Mouse (Mus musculus) olfactory bulb, adult 2 months (tissue): ENCODE data around the gene Flvcr1.

Experiments
- CTCF ChIP-seq: fragments of 200-500 bp; IDR thresholded peaks from 2 replicates; pipeline ENCODE4 v1.5.1; 2012; ENCODE audit warnings: low read depth, mild to moderate bottlenecking, low read length, moderate library complexity; ENCODE audit not compliant: insufficient read depth
- POLR2A ChIP-seq: fragments of 200-500 bp; IDR thresholded peaks from 2 replicates; pipeline ENCODE4 v1.6.1; 2012; ENCODE audit warnings: mild to moderate bottlenecking, low read depth, low read length, moderate library complexity; ENCODE audit not compliant: insufficient read depth

GRCm38 (mm10) chr1:190974833-190975232 is 51.1 kb downstream of the Flvcr1 start:
- TF ChIP-seq POLR2A (no peak), CTCF (no peak)
